Mouse (Mus musculus) myocyte (in vitro differentiated cells): Measurements from ENCODE around the gene Usp7.

ENCODE experiments used
- POLR2A ChIP-seq: IDR thresholded peaks from one replicate; pipeline ENCODE4 v1.6.1; 2011; ENCODE audit warnings: low read depth, mild to moderate bottlenecking, control low read depth, moderate library complexity; ENCODE audit not compliant: insufficient read length
- POLR2AphosphoS2 ChIP-seq: IDR thresholded peaks from one replicate; pipeline ENCODE4 v1.6.1; 2011; ENCODE audit warnings: low read depth, control low read depth; ENCODE audit not compliant: insufficient read length
- USF1 ChIP-seq: IDR thresholded peaks from one replicate; pipeline ENCODE4 v1.6.1; 2011; ENCODE audit warnings: low read depth, mild to moderate bottlenecking, control low read depth, moderate library complexity

GRCm38 (mm10) chr16:8822586-8822985 is 30.5 kb upstream of the Usp7 start:
- no peak for TF ChIP-seq POLR2AphosphoS2
- no peak for TF ChIP-seq POLR2A
- TF ChIP-seq USF1 = no peak
